Mouse (Mus musculus) adrenal gland (tissue): ENCODE measurements at regions not wholly inside any gene's neighbourhood (a gene's known extent, or its start where the extent isn't known, plus 50 kb on each side); places are given as distances from the start of the nearest gene placed in this dataset.

ENCODE experiments used
- intact Hi-C: fragments of 180-260 bp; cut with DNase I; formaldehyde crosslinking; loops from one replicate; pipeline ENCODE4 v1.15.1; 2025

DNA sequence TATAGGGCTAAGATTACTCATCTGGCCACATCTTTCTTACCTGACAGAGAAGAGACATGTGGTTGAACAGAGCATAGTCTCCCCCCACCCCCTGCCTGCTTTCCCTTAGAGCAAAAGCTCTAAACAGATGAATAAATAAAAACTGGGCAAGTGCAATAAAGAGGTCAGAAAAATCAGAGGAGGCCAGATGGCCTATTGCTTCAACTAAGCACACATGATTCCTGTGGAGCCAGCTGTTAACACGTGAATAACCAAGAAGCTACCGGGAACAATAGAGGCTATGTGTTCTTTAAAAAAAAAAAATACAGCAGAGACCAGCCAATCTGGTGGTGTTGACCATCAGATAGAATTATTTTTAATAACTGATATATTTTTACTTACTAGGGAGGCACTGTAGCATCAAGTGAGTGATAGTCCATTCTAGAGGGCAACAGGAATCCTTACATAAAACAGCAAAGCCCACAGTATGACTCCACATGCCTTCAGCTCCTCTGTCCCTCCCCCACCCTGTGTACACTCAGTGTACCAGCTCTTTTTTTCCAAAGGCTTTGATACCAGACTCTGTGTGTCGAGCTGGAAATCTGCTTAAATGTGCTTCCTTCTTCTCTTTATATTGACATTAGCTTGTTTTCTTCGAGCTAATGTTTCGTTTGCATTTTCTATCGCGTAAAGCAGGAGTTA lies 272.6 kb downstream of the Plk2 start:
- intact Hi-C loops: no loop called here

DNA sequence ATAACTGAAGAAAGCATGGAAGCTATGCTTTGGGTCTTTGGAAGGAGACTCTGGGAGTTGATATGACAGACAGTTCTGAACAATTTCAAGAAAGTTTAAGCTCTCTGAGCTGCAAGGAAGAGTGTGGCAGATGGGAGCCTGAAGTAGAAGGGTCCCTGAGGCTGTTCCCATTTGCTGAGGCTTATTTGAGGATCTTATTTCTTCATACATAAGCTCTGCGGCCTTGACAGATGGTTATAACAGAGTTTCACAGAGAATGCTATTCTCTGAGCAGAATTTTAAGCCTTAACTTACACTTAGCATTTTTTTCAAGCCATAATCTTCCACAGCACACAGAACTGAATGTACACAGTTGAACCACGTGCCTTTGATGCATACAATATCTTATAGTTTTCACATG lies 278.7 kb downstream of the Plk2 start:
- intact Hi-C loops: no loop called here

DNA sequence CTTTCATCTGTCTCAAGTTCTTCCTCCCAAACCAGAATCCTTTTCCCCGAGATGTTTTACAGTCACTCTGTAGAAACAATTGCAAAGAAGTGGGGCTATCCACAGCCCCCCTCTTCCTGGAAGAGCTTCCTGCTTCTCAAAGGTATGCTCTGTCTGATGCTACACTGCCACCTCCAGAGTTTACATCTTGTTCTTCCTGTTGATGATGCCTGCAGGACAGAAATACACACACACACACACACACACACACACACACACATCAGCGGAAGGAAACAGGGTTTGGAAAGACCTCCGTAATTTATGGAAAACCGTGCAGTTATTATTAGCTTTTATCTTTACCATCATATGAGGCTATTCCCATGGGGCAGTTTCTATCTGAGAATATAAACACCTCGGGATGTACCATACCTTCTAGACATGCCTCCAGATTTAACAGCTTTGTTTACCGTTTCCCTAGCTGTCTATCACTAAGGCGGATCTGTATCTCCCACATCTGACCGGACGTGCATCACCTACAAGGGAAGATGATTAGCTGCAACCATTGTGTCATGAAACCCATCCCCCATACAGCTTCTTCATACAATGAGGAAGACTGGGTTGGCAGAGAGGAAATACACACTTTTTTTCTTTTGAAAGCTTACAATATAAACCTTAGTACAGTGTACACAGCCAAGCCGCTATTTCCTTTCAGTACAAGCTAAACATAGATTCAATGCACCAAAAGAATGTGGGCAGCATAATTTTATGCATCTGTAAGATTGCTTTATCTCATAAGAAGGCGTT lies 288.6 kb downstream of the Plk2 start:
- intact Hi-C loops: no loop called here

DNA sequence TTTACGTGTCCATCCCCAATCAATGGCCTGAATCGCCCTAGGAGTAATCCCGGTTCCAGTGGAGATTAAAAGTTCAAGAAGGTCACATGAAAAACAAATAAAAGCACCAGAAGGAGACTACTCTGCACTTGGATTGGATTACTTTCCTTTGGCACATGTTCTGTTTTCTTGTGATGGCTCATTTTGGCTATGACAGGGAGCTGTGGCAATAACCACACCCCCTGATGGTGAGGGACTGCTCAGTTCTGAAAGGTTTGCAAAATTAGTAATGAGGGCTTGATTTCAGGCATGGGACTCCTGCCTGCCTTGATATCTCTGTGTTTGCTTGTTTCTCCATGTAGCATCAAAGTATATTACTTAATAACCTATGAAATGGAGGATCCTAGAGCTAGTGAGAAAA lies 293.9 kb downstream of the Plk2 start:
- intact Hi-C loops: no loop called here

DNA sequence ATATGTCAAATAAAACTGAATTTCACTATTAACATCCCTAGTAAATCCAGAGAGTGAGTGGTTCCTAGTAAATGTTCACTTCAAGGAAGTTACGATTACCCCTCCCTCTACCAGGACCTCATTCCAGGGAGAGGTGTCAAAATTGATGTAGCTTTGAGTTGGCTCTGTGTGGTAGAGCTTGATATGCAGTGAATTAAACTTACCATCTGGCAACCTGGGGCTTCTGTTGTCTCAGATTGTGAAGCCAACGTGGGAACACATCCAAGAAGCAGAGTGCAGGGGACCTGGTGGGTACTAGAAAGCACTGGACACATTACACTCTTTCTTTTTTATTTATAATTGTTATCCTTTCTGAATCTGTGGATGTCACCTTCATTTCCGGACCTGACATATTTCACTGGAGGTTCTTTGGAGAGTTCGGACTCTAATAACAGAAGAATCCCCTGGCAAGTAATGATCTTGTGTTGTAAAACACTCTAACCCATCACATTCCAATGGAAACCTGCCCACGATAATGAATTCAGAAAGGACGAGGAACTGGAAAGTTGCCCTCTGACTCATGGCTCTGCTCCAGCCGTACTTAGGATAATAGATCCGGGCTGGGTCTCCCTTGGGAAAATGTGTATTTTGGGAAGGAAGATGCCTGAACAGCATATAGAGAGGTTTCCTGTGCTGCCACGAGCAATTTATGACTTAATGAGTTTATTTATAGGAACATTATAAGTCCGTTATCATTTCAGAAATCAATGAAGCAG lies 295.8 kb downstream of the Plk2 start:
- intact Hi-C loops: no loop called here

DNA sequence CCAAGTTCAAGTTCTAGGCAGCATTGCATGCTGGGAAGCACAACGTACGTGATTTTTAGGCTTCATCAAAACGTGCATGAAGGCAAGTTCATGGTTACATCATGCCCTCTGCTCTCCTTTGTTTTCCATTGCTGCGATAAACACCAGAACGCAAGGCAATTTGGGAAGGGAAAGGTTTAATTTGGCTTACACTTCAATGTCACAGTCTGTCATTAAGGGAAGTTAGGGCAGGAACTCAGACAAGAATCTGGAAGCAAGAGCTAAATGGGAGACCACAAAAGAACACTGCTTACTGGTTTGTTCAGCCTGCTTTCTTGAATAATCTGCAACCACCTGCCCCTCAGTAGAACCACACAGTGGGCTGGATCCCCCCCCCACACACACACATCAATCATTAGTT lies 297.9 kb downstream of the Plk2 start:
- intact Hi-C loops: no loop called here

DNA sequence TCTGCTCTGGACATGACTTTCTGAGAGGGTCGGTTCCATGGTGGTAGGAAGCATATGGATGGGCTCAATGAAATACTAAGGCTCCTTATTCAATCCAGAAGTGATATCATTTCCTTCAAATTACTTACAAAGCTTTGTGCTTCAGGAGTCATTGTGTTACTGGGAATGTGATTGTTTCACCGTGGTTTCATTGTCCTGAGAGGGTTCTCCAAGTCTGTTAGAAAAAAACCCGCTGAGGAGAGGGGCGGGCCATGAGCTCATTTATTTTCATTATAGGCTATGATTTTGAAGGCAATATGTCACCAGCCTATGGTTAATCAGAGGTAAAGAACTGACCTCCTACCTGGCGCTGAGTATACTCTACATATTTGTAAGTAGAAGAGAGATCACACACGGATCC lies 300.0 kb downstream of the Plk2 start:
- intact Hi-C loops: no loop called here

DNA sequence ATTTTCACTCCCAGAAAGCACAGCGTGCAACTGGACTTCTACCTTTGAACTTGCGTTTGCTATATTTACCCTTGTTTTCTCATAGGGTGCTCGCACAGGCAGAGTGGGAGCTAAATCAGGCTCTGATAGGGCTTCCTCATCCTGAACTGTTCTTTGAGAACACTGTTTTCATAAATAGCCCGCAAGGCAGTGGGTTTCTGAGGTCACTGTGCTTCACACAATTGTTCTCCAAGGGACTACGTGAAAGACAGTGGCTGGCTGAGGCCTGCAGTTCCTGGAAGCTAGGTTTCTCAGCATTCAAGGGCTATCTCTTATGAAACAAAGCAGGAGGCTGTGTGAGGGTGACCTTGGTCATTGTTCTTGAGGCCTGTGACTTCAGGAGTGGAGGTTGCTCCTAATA lies 301.7 kb downstream of the Plk2 start:
- intact Hi-C loops: no loop called here

DNA sequence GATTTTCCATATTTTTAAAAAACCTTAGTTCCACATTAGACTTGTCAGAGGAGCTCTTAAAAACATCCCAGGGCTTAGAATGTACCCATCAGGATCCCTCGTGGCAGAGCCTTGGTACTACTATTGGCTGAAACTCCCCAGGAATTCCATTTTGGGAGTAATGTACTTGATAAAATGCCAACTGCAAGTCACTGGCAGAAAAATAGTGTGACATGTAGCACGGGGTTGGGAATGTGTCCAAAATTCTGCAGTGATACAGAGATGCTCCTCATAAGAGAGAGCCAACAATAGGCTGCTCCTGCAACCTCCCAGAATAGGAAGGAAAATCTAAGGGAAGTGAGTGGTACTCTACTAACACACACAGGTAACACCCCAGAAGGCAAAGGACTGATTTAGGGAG lies 309.4 kb downstream of the Plk2 start:
- intact Hi-C loops: no loop called here

DNA sequence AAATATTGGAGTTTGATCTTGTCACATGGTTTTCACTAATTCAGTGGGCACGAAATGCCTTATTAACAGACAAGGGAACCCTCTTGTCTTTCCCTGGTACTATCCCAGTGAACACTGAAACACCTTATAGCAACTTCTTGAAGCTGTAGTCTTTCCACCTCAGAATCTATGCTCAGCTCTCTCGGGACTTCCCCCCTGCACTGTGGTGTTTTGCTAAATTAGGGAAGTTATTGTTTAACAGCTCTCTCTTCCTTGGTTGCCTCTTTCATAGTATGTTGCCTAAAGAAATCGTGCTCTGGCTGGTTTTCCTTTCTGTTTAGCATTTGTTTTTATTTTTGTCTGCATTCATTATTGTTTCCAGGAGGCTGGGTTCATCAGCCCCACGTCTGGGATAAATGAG lies 316.0 kb downstream of the Plk2 start:
- intact Hi-C loops: no loop called here

DNA sequence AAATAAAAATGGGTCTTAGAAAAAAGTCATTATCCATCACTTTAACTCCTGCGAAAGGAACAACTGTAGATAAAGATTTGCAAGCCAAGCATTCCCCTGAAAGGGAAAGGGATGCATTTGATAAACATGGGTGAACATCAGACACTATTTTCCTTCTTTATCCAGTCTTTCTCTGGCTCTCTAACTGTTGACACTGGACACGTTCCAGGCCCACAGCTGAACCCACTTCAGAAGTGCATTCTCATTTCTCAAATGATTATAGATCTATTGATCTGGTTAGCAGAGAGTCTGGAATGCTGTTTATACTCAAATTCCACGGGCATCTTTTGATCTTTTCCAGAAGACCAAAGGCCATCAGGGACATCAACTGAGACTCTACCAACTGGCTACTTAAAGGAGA lies 317.7 kb downstream of the Plk2 start:
- intact Hi-C loops: no loop called here

DNA sequence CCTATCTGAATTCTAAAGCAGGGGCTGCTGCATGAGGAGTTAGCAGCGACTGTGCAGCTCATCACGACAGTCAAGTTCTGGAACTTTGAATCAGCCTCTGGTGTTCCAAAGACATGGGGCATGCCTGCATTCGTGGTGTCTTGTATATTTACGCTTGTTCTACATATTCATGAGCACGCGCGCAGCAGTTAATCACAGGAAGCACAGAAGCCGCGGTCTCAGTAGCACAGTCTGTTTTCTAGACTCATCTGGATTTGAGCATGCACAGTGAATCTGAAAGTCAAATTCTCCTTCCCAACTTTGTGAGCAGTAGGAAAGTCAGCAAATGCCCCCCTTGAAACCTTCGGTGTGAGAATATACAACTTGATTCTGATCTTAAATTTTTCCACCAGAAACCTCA lies 327.3 kb downstream of the Plk2 start:
- intact Hi-C loops: no loop called here

DNA sequence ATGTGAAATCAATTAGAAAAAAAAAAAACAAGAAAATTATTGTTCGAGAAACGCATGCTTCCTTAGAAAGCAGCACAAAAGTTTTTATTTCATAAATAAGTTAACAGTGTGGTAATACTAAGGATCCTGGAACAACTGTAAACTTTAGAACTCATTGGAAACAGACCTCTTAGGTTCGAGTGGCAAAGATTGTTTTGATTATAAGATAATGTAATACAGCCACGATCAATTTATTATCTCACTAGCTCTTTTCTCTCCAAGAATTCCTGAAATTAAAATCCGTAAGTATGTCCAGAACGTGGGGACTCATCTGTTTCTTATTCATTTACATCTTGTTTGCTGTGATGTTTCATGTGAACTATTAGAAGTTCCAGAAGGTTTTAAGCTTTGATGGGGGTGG lies 327.9 kb downstream of the Plk2 start:
- intact Hi-C loops: no loop called here

DNA sequence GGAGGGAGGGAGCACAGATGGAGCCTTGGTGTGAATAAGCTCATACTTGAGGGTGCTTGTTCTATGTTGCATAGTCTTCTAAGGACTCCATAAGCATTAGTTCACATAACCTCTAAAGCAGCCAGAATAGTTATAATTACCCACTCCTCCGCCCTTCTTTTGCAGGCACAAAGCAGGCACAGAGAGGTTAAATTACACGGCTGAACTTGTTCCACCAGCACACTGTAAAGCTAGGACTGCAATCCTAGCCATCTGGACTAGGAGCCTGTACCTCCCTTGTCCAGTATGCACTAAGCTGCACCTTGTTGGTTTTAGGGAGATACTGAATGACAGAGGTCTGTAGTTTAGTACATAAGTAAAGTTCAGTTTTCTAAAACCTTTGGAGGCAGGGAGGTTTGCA lies 330.0 kb downstream of the Plk2 start:
- intact Hi-C loops: no loop called here

DNA sequence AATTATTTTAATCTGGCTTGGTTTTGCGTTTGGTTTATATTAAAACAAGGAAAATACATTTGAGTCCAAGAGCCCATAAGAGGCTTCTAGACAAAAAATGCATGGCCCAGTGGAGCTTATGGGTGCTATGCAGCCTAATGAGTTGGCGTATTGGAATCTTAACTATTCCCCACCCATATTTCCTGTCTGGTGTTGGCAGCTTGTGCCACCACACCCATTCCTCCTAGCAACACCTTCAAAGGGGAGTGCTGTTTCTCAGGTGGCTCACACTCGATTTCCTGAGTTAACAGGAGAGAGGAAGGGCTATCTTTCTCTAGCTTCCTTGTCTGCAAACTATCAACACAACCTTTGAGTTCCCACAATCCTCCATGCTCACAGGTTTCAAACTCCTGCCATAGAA lies 331.0 kb downstream of the Plk2 start:
- intact Hi-C loops: no loop called here

DNA sequence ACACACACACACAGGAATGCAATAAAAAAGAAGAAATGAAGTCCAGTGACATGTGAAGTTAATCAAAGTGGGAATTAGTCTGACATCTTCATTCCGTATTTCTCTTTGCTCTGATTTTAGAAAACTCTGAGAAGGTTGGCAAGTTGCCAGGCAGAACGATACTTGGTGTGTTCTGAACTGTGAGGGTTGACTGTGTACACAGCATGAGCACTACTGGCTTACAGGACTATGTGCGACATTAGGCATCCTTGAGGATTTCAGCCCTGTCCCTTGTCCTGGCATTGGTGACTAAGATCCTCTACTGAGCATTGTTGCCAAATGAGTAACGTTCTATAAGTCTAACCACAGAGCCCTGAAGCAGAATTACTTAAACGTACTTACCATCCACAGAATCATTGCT lies 340.7 kb downstream of the Plk2 start:
- intact Hi-C loops: no loop called here

DNA sequence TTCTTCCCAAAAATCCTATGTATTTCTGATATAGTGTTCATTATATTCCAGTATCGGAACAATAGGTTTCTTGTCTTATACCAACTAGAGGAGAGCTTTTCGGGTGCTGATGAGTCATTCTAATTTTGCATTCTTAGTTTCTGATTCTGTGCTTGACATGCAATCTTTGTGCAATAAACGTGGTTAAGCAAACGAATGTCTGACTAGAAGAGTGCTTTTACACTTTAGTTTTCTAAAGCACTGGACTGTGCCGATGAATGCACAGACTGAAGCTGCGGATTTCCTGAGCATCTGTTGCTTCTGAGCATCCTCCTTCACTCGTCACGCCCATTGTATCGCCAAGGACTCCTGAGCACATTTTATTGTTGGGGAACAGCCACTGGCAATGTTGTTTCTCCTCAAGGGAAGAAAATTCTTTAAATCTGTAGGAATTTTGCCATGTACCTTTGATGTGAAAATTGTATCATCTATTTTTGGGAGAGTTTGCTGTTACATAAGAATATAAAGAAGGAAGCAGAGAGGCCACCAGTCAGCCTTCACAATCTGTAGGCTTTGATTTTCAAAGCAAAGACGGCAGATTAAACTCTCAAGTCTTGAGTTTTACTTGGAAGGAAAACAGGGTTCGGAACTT lies 346.8 kb downstream of the Plk2 start:
- intact Hi-C loops: no loop called here

DNA sequence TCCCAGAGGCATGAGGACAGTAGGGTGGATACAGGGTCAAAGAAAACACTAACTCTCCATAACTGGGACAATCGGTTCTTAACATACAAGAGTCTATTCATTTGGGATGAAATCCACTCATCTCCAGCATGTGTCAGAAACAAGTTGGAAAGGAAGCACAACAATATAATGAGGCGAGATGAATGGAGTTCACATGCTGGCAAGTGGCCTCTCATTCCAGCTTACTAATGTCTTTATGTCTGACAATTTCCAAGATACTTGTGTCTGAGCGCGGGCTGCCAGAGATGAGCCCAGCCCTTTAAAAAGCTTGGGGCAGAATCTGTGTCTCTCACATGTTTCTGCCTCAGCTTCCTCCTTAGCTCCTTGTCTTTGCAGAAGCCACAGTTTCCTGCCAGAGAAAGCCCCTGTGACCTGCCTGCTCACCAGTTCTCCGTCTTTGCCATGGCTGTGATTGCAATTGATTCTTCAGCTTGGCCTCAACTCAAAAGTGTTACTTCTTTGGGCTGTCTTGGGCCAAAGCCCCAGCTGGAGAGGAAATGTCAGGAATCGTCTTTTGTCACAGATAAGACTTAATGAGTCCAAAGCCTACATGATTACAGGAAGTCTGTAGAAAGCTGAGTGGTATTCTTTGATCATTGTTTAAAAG lies 352.5 kb downstream of the Plk2 start:
- intact Hi-C loops: no loop called here

DNA sequence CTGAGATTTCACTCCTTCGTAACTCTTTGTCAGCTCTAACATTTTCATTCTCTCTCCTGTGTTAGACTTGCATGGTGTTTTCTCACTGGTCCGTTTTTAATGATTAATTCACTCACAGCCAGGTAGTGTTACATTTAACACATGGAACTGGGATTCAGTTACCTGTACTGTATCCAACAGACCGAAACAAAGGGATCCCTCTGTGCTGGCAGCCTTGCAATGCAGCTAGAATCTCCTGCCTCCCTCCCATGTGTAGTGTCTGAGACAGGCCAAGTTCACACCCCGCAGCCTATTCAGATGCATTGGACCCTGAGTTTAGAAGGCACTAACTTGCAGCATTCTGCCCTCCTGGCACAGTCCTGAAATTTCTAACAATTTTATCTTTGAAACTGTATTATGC lies 357.9 kb downstream of the Plk2 start:
- intact Hi-C loops: loop anchor here (10.0 kb wide), 1 partner anchor 358 kb away; the partner anchor contains the start of gene Plk2

DNA sequence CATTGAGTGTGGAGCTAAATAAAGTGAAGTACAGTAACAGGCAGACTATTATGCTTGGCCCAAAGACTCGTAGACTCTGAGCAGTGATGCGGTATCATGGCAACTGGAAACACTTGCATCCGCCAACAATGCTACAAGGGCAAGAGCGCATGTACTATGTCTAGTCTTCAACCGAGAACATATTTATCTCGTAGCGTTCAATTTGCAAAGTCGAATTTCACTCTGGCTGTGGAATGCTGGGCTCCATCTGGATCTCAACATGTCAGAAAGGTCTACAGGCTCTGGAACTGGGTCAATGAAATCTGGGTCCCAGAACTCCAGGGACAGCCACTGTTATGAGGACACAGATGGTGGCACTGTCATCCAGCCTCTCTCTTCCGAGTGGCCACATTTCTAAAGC lies 359.7 kb downstream of the Plk2 start:
- intact Hi-C loops: loop anchor here (10.0 kb wide), 1 partner anchor 360 kb away; the partner anchor contains the start of gene Plk2

DNA sequence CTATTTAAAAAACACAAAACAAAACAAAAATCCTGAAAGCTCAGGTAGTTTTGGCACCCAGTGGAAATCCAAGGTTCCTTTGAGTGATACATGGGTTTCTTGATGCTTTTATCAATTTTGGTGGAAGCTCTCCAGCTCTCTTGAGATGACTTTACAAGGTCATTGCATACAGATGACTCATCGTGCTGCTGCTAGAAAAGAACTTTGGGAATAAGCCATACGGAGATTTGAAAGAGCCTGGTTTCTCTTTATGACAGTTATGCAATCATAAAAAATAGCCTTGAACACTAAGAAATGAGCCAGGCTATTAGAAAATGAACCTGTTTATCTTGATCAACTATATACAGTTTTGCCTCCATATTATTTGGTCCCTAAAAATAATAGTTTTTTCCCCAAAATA lies 362.0 kb downstream of the Plk2 start:
- intact Hi-C loops: loop anchor here (10.0 kb wide), 1 partner anchor 362 kb away; the partner anchor contains the start of gene Plk2
